Mouse (Mus musculus): ENCODE measurements around the gene Map2k3. TPM values are rescaled to one million over a fixed set of nuclear protein-coding genes. Genes with fewer than 3 reads are reported as not detected.

Map2k3 gene
- polyA plus RNA-seq, 1 experiment from 2014 or later: 92.1 TPM

DNA sequence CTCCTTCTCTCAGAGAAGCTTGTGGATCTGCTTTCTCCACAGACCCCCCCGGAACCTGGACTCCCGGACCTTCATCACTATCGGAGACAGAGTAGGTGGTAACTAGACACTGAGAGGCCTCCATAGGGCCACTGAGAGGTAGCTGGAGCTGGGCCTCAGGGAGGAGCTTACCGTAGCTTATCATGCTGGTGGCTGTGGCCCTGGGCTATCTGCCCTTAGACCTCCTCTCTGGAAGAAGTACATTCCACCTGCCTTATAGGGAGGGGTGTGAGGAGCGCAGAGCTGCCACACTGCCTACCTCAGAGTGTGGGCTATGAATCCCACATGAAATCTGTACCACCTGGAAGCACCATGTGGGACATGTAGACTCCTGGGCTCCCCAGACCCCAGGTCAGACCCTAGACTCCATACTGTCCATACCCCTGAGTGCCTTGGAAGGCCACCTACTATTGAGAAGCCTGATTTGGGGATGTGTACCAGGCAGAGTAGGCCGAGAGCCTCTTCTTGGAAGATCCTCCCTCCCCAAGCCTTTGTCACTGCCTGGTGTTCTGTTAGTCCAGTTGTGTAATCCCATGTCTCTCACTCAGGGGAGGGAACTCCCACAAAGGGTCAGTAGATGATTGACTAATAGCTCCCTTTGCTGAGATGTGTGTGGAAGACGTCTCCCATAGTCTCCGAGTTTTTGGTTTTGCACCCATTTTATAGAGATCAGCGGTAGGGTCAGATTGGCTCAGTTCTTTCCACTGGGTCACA, 10.6 kb downstream of the Map2k3 start:
- Histone ChIP-seq H3K27ac (no peak overlapping the region), H3K27me3 (no peaks in the 10 kb centered on the region), H3K4me3 (no peak overlapping the region), H3K9ac (no peak overlapping the region), H3K9me3 (no peaks in the 10 kb centered on the region), H3K4me1 (peaks cover 19% of the 10 kb centered on the region), H3K36me3 (peaks cover 57% of the 10 kb centered on the region), H3K4me2 (no peak overlapping the region)
- no peak for ATAC-seq (ENCODE audit: insufficient number of reproducible peaks, insufficient read depth, low FRiP score, low TSS enrichment, low read depth)
- WGBS: 87% methylated on average over 9 of the region's 9 CpGs

- H3K4me3 ChIP-seq: no peak overlapping the region
- no peak overlapping the region; the same call in 1 of the 2 replicates for H3K27ac ChIP-seq
- H3K27me3 ChIP-seq: no peaks in the 10 kb centered on the region
- H3K4me1 ChIP-seq: peaks cover 19% of the 10 kb centered on the region
- 0 out of 2 replicates have a peak overlapping the region, but pooled peaks have one; percentile 33 for H3K9ac ChIP-seq
- H3K36me3 ChIP-seq: peaks cover 82% of the 10 kb centered on the region
- no peak overlapping the region for H3K4me2 ChIP-seq
- no peak for ATAC-seq (ENCODE audit: insufficient number of reproducible peaks, insufficient read depth, low FRiP score, low TSS enrichment, low read depth)
- WGBS: 21% methylated on average over 4 of the region's 4 CpGs
- H3K9me3 ChIP-seq: no peaks in the 10 kb centered on the region
These were observed 13.2 kb downstream of the Map2k3 start for GRCm38 (mm10) chr11:60945003-60945402.

DNA sequence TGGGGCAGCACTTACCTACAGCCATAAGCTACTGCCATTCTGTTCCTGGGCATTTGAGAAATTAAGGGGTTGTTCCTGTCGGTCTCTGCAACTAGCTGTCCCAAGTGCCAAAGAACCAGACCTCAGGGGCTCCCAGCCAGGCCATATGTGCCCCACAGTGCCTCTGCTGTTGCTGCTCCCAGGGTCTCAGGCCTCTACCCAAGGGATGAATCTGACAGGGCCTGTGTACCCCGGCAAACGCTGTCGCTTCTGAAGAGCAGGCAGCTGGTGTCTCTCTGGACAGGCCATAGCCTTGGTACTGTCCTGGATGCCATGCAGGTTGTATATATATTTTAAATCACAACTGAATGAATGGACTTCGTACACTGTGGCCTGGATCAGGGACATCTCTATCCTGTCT, 20.1 kb downstream of the Map2k3 start:
- ATAC-seq (ENCODE audit: insufficient number of reproducible peaks, insufficient read depth, low FRiP score, low TSS enrichment, low read depth): no peak
- Histone ChIP-seq H3K27ac (no peak overlapping the region), H3K9ac (no peak overlapping the region), H3K27me3 (no peaks in the 10 kb centered on the region), H3K4me1 (0 out of 2 replicates have a peak, but pooled peaks cover 6% of the 10 kb centered on the region), H3K36me3 (peaks cover 59% of the 10 kb centered on the region), H3K9me3 (no peaks in the 10 kb centered on the region), H3K4me3 (no peak overlapping the region), H3K4me2 (no peak overlapping the region)
- 89% methylated on average over 5 of the region's 5 CpGs for WGBS

GRCm38 (mm10) chr11:60952362-60952761, 20.5 kb downstream of the Map2k3 start:
- Histone ChIP-seq H3K36me3 (peaks cover 54% of the 10 kb centered on the region), H3K4me1 (0 out of 2 replicates have a peak, but pooled peaks cover 6% of the 10 kb centered on the region), H3K4me2 (no peak overlapping the region), H3K9me3 (no peaks in the 10 kb centered on the region), H3K27me3 (no peaks in the 10 kb centered on the region), H3K27ac (no peak overlapping the region), H3K4me3 (no peak overlapping the region), H3K9ac (no peak overlapping the region)
- ATAC-seq (ENCODE audit: insufficient number of reproducible peaks, insufficient read depth, low FRiP score, low TSS enrichment, low read depth): no peak
- WGBS: 95% methylated on average over 3 of the region's 3 CpGs

DNA sequence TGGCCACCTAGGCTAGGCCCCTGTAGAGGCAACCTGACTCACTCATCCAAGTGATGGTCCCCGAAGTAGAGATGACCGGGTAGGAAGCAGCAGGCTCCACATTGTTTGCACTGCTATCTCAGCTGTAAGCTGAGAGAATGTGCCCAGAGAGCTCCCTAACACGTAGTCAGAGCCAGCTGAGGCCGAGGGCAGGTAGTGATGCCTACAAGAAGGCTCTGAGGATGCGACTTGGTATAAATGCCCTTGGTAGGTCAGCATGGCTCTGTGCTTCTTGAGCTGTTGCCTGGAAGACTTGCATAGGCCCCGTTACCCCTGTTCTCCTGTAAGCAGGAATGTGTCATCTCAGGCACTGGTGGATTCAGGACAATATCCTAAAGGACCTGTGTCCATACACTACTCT, 21.2 kb downstream of the Map2k3 start:
- Histone ChIP-seq H3K27ac (no peak overlapping the region), H3K4me3 (no peak overlapping the region), H3K27me3 (no peaks in the 10 kb centered on the region), H3K4me1 (0 out of 2 replicates have a peak, but pooled peaks cover 6% of the 10 kb centered on the region), H3K9ac (no peak overlapping the region), H3K4me2 (no peak overlapping the region), H3K9me3 (no peaks in the 10 kb centered on the region), H3K36me3 (peaks cover 48% of the 10 kb centered on the region)
- no peak for ATAC-seq (ENCODE audit: insufficient number of reproducible peaks, insufficient read depth, low FRiP score, low TSS enrichment, low read depth)
- 94% methylated on average over 6 of the region's 6 CpGs for WGBS

- no peaks in the 10 kb centered on the region for H3K9me3 ChIP-seq
- H3K9ac ChIP-seq: 0 out of 2 replicates have a peak overlapping the region, but pooled peaks have one; percentile 17
- ATAC-seq (ENCODE audit: insufficient number of reproducible peaks, insufficient read depth, low FRiP score, low TSS enrichment, low read depth): peak; percentile 86
- WGBS: 5% methylated on average over 15 of the region's 15 CpGs
- H3K4me3 ChIP-seq: no peak overlapping the region
- H3K27ac ChIP-seq: no peak overlapping the region
- H3K4me1 ChIP-seq: 0 out of 2 replicates have a peak, but pooled peaks cover 6% of the 10 kb centered on the region
- no peaks in the 10 kb centered on the region for H3K27me3 ChIP-seq
- peak overlapping the region; percentile 25; the same call in 1 of the 2 replicates for H3K4me2 ChIP-seq
- H3K36me3 ChIP-seq: peaks cover 40% of the 10 kb centered on the region
These were observed 22.0 kb downstream of the Map2k3 start for GRCm38 (mm10) chr11:60953803-60954202.

DNA sequence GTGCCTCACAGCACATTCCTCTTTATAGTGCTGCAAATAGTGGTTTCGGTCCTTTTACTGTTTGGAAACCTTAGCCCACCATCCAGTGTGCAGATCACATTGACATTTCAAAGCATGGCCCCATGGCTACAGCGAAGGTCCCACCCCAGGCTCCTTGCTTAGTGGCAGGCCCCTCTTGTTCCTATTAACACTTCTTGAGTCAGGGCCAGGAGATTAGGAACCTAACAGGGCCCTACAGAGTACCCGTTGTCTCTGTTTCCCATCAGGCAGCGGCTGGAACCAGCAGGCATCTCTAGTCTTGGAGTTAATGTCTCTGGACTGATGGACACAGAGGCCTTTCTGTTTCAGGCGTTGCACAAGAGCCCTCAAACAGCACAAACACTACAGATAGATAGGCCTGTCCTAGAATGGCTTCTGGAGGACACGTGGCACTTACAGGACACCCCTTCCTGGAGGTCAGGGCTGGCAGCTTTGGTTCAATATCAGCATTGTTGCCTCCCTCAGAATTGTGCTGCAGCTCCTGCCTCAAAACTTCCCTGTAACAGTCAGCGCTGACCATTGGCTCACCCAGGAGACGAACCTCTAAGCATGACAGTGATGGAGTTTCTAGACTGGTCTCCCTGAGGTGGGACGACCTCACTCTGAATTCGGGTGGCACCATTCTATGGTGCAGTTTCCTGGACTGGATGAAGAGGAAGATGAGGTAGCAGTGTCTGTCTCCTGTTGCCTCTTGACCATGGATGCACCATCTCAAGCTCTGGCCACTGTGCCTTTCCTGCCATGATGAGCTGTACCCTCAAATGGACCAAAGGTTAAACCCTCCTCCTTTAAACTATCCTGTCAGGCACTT, 22.6 kb downstream of the Map2k3 start:
- no peak overlapping the region for H3K27ac ChIP-seq

GRCm38 (mm10) chr11:60955621-60956383, 24.0 kb downstream of the Map2k3 start:
- Histone ChIP-seq H3K9me3 (no peaks in the 10 kb centered on the region), H3K27me3 (no peaks in the 10 kb centered on the region), H3K27ac (no peak overlapping the region), H3K4me2 (no peak overlapping the region), H3K36me3 (peaks cover 24% of the 10 kb centered on the region), H3K4me3 (no peak overlapping the region), H3K4me1 (0 out of 2 replicates have a peak, but pooled peaks cover 6% of the 10 kb centered on the region), H3K9ac (no peak overlapping the region)
- WGBS: 77% methylated on average over 9 of the region's 9 CpGs
- ATAC-seq (ENCODE audit: insufficient number of reproducible peaks, insufficient read depth, low FRiP score, low TSS enrichment, low read depth): no peak

More for the DNA sequence above, 22.6 kb downstream of the Map2k3 start:
- H3K9ac ChIP-seq: 0 out of 2 replicates have a peak overlapping the region, but pooled peaks have one; percentile 17
- WGBS: 67% methylated on average over 10 of the region's 10 CpGs
- no peaks in the 10 kb centered on the region for H3K9me3 ChIP-seq
- H3K36me3 ChIP-seq: peaks cover 33% of the 10 kb centered on the region
- peak overlapping the region; percentile 25; the same call in 1 of the 2 replicates for H3K4me2 ChIP-seq
- H3K4me1 ChIP-seq: 0 out of 2 replicates have a peak, but pooled peaks cover 6% of the 10 kb centered on the region
- no peak overlapping the region for H3K4me3 ChIP-seq
- no peak for ATAC-seq (ENCODE audit: insufficient number of reproducible peaks, insufficient read depth, low FRiP score, low TSS enrichment, low read depth)
- H3K27me3 ChIP-seq: no peaks in the 10 kb centered on the region

- Histone ChIP-seq H3K9ac (no peak overlapping the region), H3K4me2 (no peak overlapping the region), H3K27me3 (no peaks in the 10 kb centered on the region), H3K4me1 (0 out of 2 replicates have a peak, but pooled peaks cover 4% of the 10 kb centered on the region), H3K9me3 (no peaks in the 10 kb centered on the region), H3K36me3 (no peaks in the 10 kb centered on the region), H3K27ac (no peak overlapping the region), H3K4me3 (no peak overlapping the region)
- no peak for ATAC-seq (ENCODE audit: insufficient number of reproducible peaks, insufficient read depth, low FRiP score, low TSS enrichment, low read depth)
- 89% methylated on average over 4 of the region's 4 CpGs for WGBS
These were observed 27.1 kb downstream of the Map2k3 start for GRCm38 (mm10) chr11:60958948-60959347.

GRCm38 (mm10) chr11:60961176-60961575, 29.3 kb downstream of the Map2k3 start:
- Histone ChIP-seq H3K4me3 (no peak overlapping the region), H3K36me3 (no peaks in the 10 kb centered on the region), H3K27me3 (no peaks in the 10 kb centered on the region), H3K9me3 (no peaks in the 10 kb centered on the region), H3K9ac (no peak overlapping the region), H3K4me2 (no peak overlapping the region), H3K4me1 (0 out of 2 replicates have a peak, but pooled peaks cover 1% of the 10 kb centered on the region), H3K27ac (no peak overlapping the region)
- 59% methylated on average over 1 of the region's 1 CpGs for WGBS
- ATAC-seq (ENCODE audit: insufficient number of reproducible peaks, insufficient read depth, low FRiP score, low TSS enrichment, low read depth): no peak

DNA sequence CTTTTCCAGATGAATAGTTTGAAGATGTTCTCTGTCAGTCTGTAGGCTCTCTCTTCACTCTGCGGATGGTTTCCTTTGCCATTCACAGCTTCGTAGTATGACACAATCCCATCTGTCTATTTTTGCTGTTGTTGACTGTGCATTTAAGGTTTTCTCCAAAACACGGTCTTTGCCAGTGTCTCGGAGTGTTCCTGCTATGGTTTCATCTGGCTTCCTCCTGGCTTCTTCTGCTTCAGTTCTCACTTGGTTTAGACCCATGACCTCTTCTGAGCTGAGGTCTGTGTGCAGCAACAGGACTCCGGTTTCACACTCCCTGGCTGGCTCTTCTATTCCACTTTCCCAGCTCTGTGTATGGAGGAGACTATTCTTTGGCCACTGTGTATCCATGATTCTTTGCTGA, 30.9 kb downstream of the Map2k3 start:
- WGBS: 84% methylated on average over 5 of the region's 5 CpGs
- Histone ChIP-seq H3K9ac (no peak overlapping the region), H3K36me3 (no peaks in the 10 kb centered on the region), H3K4me2 (no peak overlapping the region), H3K27me3 (no peaks in the 10 kb centered on the region), H3K4me3 (no peak overlapping the region), H3K9me3 (no peaks in the 10 kb centered on the region), H3K27ac (no peak overlapping the region), H3K4me1 (peaks cover 14% of the 10 kb centered on the region)
- no peak for ATAC-seq (ENCODE audit: insufficient number of reproducible peaks, insufficient read depth, low FRiP score, low TSS enrichment, low read depth)
